Mouse (Mus musculus): ENCODE measurements around the gene Tmem101. TPM values are rescaled to one million over a fixed set of nuclear protein-coding genes. Genes with fewer than 3 reads are reported as not detected.

Tmem101 gene
- 56.7 and 63.1 TPM in 2 replicates for total RNA-seq (2012; rRNA removed)
- 36.1 and 38.5 TPM in 2 replicates for total RNA-seq (2014; rRNA removed)
- 29.7 and 35.4 TPM in 2 replicates for polyA plus RNA-seq (2012; ENCODE audit: insufficient read length, low read depth)

DNA sequence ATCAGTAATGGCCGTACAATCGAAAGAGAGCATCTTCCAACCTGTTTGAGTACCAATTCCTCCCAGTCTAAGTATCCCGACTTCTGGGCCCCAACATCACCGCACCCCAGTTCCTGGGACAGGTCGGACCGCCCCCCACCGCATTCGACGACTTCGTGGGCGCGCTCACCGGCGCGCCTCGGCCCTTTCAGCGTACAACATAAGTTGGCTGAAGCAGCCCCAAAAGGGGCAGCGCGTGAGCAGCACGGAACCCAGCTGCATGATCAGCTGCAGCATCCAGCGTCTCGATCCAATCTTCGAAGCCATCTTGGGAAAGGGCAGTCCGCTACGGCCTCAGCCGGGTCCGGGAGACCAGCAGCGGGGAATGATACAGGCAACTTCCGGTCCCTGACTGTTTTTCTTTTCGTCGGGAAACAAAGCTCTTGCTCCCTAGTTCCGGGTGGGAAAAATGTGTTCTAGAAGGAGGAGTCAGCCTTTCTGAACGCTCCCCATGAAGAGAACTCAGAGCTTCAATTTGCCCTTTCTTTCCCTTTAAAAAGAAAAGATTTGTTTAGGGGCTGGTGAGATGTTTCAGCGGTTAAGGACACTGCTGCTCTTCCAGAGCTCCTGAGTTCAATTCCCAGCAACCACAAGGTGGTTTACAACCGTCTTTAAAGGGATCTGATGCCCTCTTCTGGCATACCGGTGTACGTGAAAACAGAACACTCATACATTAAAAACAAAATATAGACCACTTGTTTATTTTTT is at the start of gene Tmem101:
Tmem101 (minus strand) TSS at position 366 of the 747 bp plus-strand sequence.
- H3K27ac ChIP-seq (ENCODE audit: insufficient read depth, low read depth) = no peak within 1 kb of the TSS
- in situ Hi-C loops (cut with MboI; ENCODE audit: low pct_ligation_motif_present, low pct_unique_long_range_greater_than_20kb, low sequenced_read_pairs) = loop anchor here (5.0 kb wide), 1 partner anchor 66 kb away; no protein-coding TSS in a partner anchor

DNA sequence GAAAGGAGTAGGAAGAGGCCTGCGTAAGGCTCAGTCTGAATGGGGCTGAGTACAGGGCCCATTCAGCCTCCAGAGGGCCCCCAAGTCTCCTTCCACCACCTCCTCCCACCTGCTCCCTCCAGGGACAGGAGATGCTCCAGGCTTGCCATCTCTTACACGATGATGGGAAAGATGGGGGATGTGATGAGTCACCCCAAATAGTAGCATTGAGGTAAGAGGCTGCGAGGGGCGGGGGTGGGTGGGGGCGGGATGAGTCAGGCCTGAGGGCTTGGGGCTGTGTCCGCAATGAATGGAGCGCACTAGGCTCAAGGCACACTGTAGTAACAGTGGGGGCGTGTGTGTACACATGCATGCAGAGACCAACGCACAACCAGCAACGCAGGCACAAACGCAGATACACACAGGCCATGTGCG is 45.2 kb upstream of the Tmem101 start:
- Histone ChIP-seq H3K27me3 (replicated peaks) (no peaks in the 10 kb centered on the region), H3K4me3 (replicated peaks in 1 of 3; ENCODE audit: low read depth in 2 of 3, low read length in 2 of 3, poor library complexity in 1 of 3) (no peak overlapping the region), H3K27ac (ENCODE audit: insufficient read depth, low read depth) (no peak overlapping the region), H3K9ac (ENCODE audit: insufficient read depth, low read depth) (no peak overlapping the region), H3K4me2 (ENCODE audit: insufficient read depth, low read depth, poor library complexity, severe bottlenecking) (no peak overlapping the region), H3K79me2 (replicated peaks; ENCODE audit: control insufficient read depth, extremely low read depth, insufficient read depth, poor library complexity, severe bottlenecking) (no peaks in the 10 kb centered on the region), H3K36me3 (replicated peaks in 1 of 2; ENCODE audit: control insufficient read depth in 1 of 2, insufficient read depth in 1 of 2, low read length in 1 of 2) (peaks cover 83 to 98% of the 10 kb centered on the region in 2 experiments), H3K4me1 (ENCODE audit: control insufficient read depth in 1 of 2, insufficient read depth in 2 of 2) (no peaks in the 10 kb centered on the region), H3K9me3 (replicated peaks; ENCODE audit: low read length) (no peaks in the 10 kb centered on the region)
- in situ Hi-C loops (cut with MboI; ENCODE audit: low pct_ligation_motif_present, low pct_unique_long_range_greater_than_20kb, low sequenced_read_pairs) = no loop called here
- DNase-seq (ENCODE audit: extremely low read depth) = no peak
- peak in 1 of 2 experiments; percentile 60; a peak in 2 of 4 replicates for TF ChIP-seq CTCF (conservative IDR thresholded peaks at IDR 0.05 in 1 of 2, IDR thresholded peaks at IDR 0.05 in 1 of 2; ENCODE audit: low read depth in 2 of 2, low read length in 2 of 2)
- TF ChIP-seq RAD21 (IDR thresholded peaks at IDR 0.05; ENCODE audit: low read depth, low read length) = peak; percentile 50
- peak; percentile 68 for TF ChIP-seq SMC3 (IDR thresholded peaks at IDR 0.05; ENCODE audit: low read depth, low read length)
- no peak for TF ChIP-seq MAX (IDR thresholded peaks at IDR 0.05; ENCODE audit: low read length)
- dilution Hi-C loops (cut with MboI; ENCODE audit: extremely low pct_ligation_motif_present, extremely low pct_unique_long_range_greater_than_20kb, low sequenced_read_pairs) = no loop called here

More for the DNA sequence above, at the start of gene Tmem101:
- peak; percentile 96 for DNase-seq (ENCODE audit: extremely low read depth)
- Histone ChIP-seq H3K4me3 (replicated peaks in 1 of 3; ENCODE audit: low read depth in 2 of 3, low read length in 2 of 3, poor library complexity in 1 of 3) (peak within 1 kb of the TSS; percentile 66 to 83 (median 77)), H3K9me3 (replicated peaks; ENCODE audit: low read length) (no peaks in the 10 kb centered on the region), H3K4me1 (ENCODE audit: control insufficient read depth in 1 of 2, insufficient read depth in 2 of 2) (peaks cover 4 to 16% of the 10 kb centered on the region in 2 experiments), H3K79me2 (replicated peaks; ENCODE audit: control insufficient read depth, extremely low read depth, insufficient read depth, poor library complexity, severe bottlenecking) (no peaks in the 10 kb centered on the region), H3K36me3 (replicated peaks in 1 of 2; ENCODE audit: control insufficient read depth in 1 of 2, insufficient read depth in 1 of 2, low read length in 1 of 2) (peaks cover 19 to 37% of the 10 kb centered on the region in 2 experiments), H3K4me2 (ENCODE audit: insufficient read depth, low read depth, poor library complexity, severe bottlenecking) (peak within 1 kb of the TSS; percentile 99), H3K9ac (ENCODE audit: insufficient read depth, low read depth) (peak within 1 kb of the TSS; percentile 73), H3K27me3 (replicated peaks) (no peaks in the 10 kb centered on the region)
- dilution Hi-C loops (cut with MboI; ENCODE audit: extremely low pct_ligation_motif_present, extremely low pct_unique_long_range_greater_than_20kb, low sequenced_read_pairs) = no loop called here
- TF ChIP-seq KAT2A (IDR thresholded peaks at IDR 0.05; ENCODE audit: insufficient replicate concordance, low read length) = peak; percentile 99
- peak; percentile 51; the same call in 1 of the 2 replicates for TF ChIP-seq ETS1 (conservative IDR thresholded peaks at IDR 0.05; ENCODE audit: low read depth, low read length)
- TF ChIP-seq MXI1 (IDR thresholded peaks at IDR 0.05; ENCODE audit: low read depth, low read length) = peak; percentile 80
- TF ChIP-seq SIN3A (IDR thresholded peaks at IDR 0.05; ENCODE audit: low read length) = peak; percentile 99
- TF ChIP-seq JUND (conservative IDR thresholded peaks at IDR 0.05; ENCODE audit: low read depth, low read length) = peak; percentile 66; the same call in 1 of the 2 replicates
- TF ChIP-seq MYC (IDR thresholded peaks at IDR 0.05; ENCODE audit: low read depth, low read length) = peak; percentile 78
- TF ChIP-seq E2F4 (IDR thresholded peaks at IDR 0.05; ENCODE audit: insufficient replicate concordance, low read depth, low read length) = no peak; the same call in 1 of the 2 replicates
- TF ChIP-seq SMC3 (IDR thresholded peaks at IDR 0.05; ENCODE audit: low read depth, low read length) = peak; percentile 18; the same call in 1 of the 2 replicates
- TF ChIP-seq NELFE (IDR thresholded peaks at IDR 0.05; ENCODE audit: low read depth, low read length) = peak; percentile 85
- peak; percentile 85; the same call in 1 of the 2 replicates for TF ChIP-seq RCOR1 (conservative IDR thresholded peaks at IDR 0.05; ENCODE audit: low read depth, low read length)
- peak; percentile 84 for TF ChIP-seq MEF2A (IDR thresholded peaks at IDR 0.05; ENCODE audit: borderline replicate concordance, low read depth, low read length)
- TF ChIP-seq BHLHE40 (IDR thresholded peaks at IDR 0.05; ENCODE audit: low read depth, low read length) = peak; percentile 83
- peak; percentile 95 for TF ChIP-seq TBP (conservative IDR thresholded peaks at IDR 0.05; ENCODE audit: low read depth, low read length)
- no peak for TF ChIP-seq PAX5 (IDR thresholded peaks at IDR 0.05; ENCODE audit: low read length)
- TF ChIP-seq TCF12 (IDR thresholded peaks at IDR 0.05; ENCODE audit: low read depth, low read length) = peak; percentile 90
- TF ChIP-seq HCFC1 (IDR thresholded peaks at IDR 0.05; ENCODE audit: low read depth, low read length) = peak; percentile 100
- TF ChIP-seq UBTF (IDR thresholded peaks at IDR 0.05; ENCODE audit: low read depth, low read length) = peak; percentile 48; the same call in 1 of the 2 replicates
- peak in 1 of 2 experiments; percentile 64; a peak in 2 of 4 replicates for TF ChIP-seq CTCF (conservative IDR thresholded peaks at IDR 0.05 in 1 of 2, IDR thresholded peaks at IDR 0.05 in 1 of 2; ENCODE audit: low read depth in 2 of 2, low read length in 2 of 2)
- peak; percentile 45; the same call in 1 of the 2 replicates for TF ChIP-seq POLR2AphosphoS2 (IDR thresholded peaks at IDR 0.05; ENCODE audit: low read depth, low read length)
- TF ChIP-seq ZMIZ1 (IDR thresholded peaks at IDR 0.05; ENCODE audit: low read depth, low read length) = peak; percentile 52; the same call in 1 of the 2 replicates
- TF ChIP-seq CHD2 (IDR thresholded peaks at IDR 0.05; ENCODE audit: low read length) = peak; percentile 77; the same call in 1 of the 2 replicates
- peak; percentile 92; the same call in 1 of the 2 replicates for TF ChIP-seq GABPA (IDR thresholded peaks at IDR 0.05; ENCODE audit: insufficient replicate concordance, low read depth, low read length)
- TF ChIP-seq JUN (IDR thresholded peaks at IDR 0.05; ENCODE audit: insufficient read depth, low read depth, low read length) = no peak; the same call in 1 of the 2 replicates
- 0 out of 2 replicates have a peak, but pooled peaks have one; percentile 53 for TF ChIP-seq CHD1 (IDR thresholded peaks at IDR 0.05; ENCODE audit: low read depth, low read length)
- TF ChIP-seq ELF1 (IDR thresholded peaks at IDR 0.05; ENCODE audit: low read depth, low read length) = peak; percentile 90
- TF ChIP-seq ZNF384 (IDR thresholded peaks at IDR 0.05; ENCODE audit: low read depth, low read length) = no peak
- peak; percentile 86 for TF ChIP-seq IRF4 (IDR thresholded peaks at IDR 0.05; ENCODE audit: low read depth, low read length)
- TF ChIP-seq ZKSCAN1 (IDR thresholded peaks at IDR 0.05; ENCODE audit: borderline replicate concordance, low read depth, low read length) = no peak
- TF ChIP-seq USF1 (IDR thresholded peaks at IDR 0.05; ENCODE audit: low read depth, low read length) = no peak; the same call in 1 of the 2 replicates
- TF ChIP-seq RAD21 (IDR thresholded peaks at IDR 0.05; ENCODE audit: low read depth, low read length) = peak; percentile 26
- TF ChIP-seq EP300 (IDR thresholded peaks at IDR 0.05; ENCODE audit: low read length) = no peak
- TF ChIP-seq MAZ (IDR thresholded peaks at IDR 0.05; ENCODE audit: low read depth, low read length) = peak; percentile 93; the same call in 1 of the 2 replicates
- TF ChIP-seq USF2 (conservative IDR thresholded peaks at IDR 0.05; ENCODE audit: low read depth, low read length) = no peak
- peak; percentile 81 for TF ChIP-seq POLR2A (IDR thresholded peaks at IDR 0.05; ENCODE audit: low read depth, low read length)
- no peak for TF ChIP-seq ZC3H11A (IDR thresholded peaks at IDR 0.05; ENCODE audit: low read depth, low read length)
- TF ChIP-seq NRF1 (IDR thresholded peaks at IDR 0.05; ENCODE audit: low read depth, low read length) = peak; percentile 77
